Mouse (Mus musculus): Measurements from ENCODE around the gene Babam1. TPM values are rescaled to one million over a fixed set of nuclear protein-coding genes. Genes with fewer than 3 reads are reported as not detected.

Gene Babam1
- total RNA-seq (2021) (100 to 1,000 TPM; 106 to 119 TPM), polyA plus RNA-seq (2012; rRNA removed) (143 and 164 TPM in 2 replicates)
- long read RNA-seq, transcript Babam1-201 (9 exons, 1,433 nt): major isoform, 52 of 65 reads
- long read RNA-seq, partial matches to known transcripts: 2 of 65 reads
- long read RNA-seq, other reads (novel, unspliced or antisense): 11 of 65 reads

GRCm38 (mm10) chr8:71396639-71397305 lies at the start of gene Babam1:
TSS of gene Babam1 (plus strand) at chr8:71396861.
- DNase-seq: peak; percentile 97

- peak; percentile 18 for DNase-seq
Measured at GRCm38 (mm10) chr8:71351117-71351516, 45.5 kb upstream of the Babam1 start.

GRCm38 (mm10) chr8:71351520-71351919 lies 45.1 kb upstream of the Babam1 start:
- DNase-seq: no peak

DNA sequence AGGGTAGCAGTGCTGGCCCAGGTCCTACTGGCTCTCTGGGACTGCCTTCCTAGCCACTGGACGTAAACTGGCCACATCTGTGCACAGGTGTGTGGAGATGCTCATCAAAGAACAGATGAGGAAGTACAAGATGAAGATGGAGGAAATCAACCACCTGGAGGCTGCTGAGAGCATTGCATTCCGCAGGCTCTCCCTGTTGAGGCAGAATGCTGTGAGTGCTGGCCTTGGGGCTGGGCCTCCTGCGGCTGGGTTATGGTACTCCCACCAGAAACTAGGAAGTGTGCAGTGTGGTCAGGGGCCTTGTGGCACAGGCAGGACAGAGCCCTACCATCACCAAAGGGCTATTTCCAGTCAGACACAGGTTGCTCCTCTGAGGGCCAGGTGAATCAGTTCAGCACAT lies 38.6 kb upstream of the Babam1 start:
- DNase-seq: no peak

DNA sequence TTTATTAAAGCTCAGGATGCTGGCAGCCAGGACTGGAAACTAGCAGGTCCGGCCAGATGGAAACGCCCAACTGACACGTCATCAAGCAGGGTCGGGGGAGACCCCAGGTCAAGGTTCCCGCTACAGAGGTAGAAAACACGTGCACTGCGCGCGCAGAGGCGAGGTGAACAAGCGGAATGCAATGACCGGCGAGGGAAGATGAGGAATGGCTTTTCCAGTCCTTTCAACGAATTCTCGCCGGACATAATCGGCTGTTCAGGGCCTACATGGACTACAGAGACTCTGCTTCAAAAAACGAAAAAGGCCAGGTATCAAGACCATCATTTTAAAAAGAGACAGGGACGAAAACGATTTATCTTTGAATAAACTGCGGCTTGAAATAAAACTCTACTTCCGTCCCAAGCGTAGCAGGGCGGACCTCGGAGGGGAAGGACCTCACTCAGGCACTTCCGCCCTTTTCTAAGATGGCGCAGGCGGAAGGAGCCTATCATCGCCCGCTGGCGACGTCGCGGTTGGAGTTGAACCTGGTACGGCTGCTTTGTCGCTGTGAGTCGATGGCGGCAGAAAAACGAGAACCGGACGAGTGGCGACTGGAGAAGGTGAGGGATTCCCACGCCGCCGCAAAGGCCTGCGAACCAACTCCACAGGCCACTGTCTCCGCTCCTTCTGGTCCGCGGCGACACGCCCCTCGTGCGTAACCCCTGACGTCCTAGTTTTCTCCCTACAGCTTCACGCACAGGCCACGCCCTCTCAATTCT lies 29.7 kb upstream of the Babam1 start, which contains the start of gene Use1:
Gene Use1, plus strand, starts transcription at position 78 of the 758 bp plus-strand sequence.
- peak; percentile 97 for DNase-seq

DNA sequence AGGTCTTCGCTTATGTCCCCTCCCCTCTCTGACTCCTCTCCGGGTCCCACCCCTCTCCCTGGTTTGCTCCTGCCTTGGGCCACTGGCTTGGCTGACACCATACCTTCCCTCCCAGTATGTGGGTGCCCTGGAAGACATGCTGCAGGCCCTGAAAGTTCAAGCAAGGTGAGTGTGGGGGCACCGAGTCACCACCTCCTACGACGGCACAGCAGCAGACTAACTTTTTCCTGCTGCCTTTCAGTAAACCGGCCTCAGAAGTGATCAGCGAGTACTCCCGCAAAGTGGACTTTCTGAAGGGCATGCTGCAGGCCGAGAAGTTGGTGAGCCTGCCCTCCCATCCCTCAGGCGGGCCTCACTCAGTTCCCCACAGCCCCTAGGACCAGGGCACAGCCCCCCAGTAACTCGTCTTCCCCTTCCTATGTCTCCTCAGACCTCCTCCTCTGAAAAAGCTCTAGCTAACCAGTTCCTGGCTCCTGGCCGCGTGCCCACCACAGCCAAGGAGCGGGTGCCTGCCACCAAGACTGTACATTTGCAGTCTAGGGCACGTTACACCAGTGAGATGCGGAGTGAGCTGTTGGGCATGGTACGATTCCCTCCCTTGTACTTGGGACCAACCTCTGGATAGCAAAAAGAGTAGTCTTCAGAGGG lies 29.0 kb upstream of the Babam1 start:
- DNase-seq: no peak

DNA sequence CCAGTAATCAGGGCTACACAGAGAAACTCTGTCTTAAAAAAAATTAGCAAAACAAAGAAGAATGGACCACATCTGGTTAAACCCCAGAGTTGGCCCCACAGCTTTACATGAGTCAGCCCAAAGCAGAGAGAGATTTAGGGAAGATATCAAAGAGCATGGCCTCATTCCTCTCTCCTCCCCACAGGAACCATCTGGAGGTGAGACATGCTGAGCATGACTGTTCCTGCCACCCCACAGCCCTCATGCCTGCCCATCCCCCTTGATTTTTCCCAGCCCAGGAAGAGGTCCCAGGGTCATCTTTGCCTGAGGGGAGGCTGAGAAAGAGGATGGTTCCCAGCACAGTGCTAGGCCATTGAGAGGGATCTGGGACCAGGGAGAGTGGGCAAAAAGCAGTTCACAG lies 28.3 kb upstream of the Babam1 start:
- DNase-seq: no peak

- no peak for DNase-seq
Measured at GRCm38 (mm10) chr8:71369040-71369718, 27.5 kb upstream of the Babam1 start.

DNA sequence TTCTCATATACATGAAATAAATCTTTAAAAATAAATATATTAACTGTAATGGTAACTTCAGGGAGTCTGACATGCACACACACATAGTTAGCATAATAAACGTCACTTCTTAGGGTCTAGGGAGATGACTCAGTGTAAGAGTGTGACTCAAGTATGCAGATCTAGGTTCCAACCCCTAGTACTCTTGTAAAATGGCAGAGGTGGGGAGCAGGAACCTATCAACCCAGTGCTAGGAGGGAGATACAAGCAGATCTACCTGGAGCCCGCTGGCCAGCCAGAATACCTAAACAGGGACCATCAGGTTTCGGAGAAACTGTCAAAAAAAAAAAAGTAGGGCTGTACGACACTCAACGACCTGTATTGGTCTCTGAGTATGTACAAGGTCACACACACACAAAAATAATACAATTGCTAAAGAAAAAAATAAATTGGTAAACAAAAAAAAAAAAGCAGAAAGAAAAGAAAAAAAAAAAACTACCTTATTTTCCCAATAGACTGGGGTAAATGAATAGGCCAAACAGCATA lies 25.9 kb upstream of the Babam1 start:
- no peak for DNase-seq

GRCm38 (mm10) chr8:71371236-71371848 lies 25.3 kb upstream of the Babam1 start, which contains the start of gene Ocel1:
TSS of gene Ocel1 (plus strand) at chr8:71371298.
- peak; percentile 99 for DNase-seq

GRCm38 (mm10) chr8:71372427-71372826 lies 24.2 kb upstream of the Babam1 start:
- DNase-seq: no peak

GRCm38 (mm10) chr8:71373000-71373399 lies 23.7 kb upstream of the Babam1 start:
- no peak for DNase-seq

DNA sequence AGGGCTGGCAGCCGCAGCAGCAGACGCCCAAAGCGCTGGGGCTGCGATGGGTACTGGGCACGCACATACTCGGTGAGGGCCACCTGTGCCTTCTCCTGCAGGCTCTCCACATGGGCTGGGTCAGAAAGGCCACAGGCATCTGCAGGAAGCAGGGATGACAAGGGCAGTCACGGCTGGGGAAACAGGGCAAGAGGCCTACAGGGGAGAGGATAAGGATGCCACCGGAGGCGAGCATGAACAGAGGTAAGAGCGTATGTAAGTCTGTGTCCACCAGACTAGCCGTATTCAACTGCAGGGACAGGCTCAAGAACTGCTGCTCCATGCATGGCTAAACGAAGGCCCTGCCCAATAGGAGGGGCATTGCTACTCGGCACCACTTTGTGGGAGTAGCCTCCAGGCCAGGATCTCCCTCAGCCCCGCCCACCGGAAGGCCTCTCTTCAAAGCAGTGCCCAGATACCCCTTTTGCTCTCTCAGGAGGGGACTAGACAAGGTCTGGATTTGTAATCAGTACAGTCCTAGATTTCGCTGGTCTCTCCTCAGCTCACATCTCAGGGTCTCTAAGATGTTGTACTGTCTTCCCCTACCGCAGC lies 21.9 kb upstream of the Babam1 start:
- no peak for DNase-seq

DNA sequence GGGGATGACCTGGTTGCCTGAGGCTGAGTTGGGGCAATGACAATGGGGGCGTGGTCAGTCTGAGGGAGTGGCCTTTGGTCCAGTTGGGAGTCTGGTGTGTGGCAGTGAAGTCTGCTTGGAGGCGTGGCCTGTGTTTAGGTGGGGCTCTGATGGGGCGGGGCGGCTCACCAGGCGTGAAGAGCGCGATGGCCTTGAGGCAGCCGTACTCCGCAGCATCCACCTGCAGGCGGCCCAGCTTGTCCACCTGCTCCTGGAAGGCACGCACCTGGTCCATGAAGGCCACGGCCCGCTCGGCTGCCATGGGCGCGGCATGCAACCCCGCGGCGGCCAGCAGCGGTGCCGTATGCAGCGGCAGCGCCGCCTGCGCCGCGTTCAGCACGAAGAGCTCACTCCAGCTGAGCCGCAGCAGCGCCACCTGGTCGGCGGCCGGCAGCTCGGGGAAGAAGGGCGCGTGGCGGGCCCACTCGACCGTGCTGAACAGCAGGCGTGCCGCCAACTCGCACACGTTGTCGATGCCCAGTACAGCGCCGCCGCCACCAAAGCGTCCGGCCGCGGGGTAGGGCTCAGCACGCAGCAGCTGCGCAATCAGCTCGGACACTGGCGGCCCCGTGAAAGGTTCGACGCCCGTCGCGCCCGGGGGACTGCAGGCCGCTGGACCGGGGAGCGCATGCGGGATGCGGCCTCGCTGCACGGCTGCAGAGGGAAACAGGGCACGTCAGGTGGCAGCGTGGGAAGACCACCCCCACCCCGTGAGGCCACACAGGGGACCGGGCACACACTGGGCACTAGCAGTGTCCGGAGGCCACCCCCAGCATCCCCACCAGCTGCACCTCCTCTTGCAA lies 20.9 kb upstream of the Babam1 start:
- peak; percentile 88 for DNase-seq

- no peak for DNase-seq
Measured at GRCm38 (mm10) chr8:71376423-71377030, 20.1 kb upstream of the Babam1 start.

- DNase-seq: no peak
Measured at GRCm38 (mm10) chr8:71379008-71379407, 17.7 kb upstream of the Babam1 start.

DNA sequence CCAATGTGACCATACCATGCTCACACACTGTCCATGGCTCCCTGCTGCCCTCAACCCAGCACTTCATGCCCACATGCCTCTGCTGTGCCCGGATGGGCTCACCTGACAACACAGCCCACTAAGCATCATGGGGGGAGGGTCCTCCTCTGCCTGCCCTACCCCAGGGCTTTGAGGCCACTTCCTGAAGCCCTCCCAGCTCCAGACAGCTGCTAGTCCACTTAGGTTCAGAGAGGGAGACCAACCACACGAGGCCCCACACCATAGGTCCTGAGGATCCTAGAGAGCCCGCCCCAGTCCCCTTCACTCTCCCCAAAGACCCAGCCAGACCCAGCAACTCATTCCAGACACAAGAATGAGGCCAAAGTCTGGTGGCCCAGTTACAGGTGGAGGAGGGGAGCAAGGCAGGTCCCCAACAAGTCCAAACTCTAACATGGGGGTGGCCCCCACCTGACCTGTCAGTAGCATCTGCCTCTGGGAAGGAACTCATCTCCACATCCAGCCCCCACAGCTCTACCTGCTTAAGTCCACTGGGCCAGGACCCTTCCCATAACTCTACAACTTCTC lies 17.1 kb upstream of the Babam1 start:
- DNase-seq: no peak

DNA sequence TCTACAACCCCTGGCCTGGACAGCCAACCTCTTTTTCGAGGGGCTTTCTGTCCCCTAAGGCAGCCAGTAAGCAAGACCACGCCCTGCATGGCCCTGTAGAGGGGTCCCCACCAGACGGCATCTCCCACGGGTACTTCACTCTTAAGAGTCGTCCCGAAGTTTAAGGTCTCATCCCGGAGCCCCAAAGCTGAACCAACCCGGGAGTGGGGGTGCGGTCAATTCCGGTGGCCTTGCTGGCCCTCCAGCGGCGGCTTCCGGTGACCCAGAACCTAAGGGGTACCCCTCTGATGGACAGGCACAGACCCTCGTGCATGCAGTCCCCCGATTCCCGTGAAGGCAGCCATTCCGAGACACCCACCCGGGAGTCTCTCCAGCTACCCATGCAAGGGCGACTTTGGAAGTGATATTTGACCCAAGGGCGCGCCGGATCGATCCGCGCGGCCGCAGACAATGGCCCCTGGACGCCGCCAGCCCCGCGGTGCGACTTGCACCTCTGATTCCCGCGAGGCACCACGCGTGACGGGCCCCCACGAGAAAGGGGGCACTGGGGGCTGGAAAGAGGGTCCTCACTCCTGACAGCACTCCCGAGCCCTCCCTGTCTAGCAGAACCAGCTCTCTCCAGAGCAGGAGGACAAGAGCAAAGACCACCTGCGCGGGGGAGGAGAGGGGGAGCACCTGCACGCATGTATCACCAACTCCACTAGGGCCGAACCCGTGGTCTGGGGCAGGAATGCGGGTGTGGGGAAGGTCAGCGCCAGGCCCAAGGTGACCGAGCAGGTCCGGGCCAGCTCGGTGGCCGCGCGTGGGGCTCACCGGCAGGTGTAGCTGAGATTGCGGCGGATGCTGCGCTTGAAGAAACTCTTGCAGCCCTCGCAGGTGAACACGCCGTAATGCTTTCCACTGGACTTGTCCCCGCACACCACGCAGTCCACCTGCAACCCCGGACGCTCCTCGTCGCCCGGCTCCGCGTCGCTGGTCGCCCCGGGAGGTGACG lies 16.2 kb upstream of the Babam1 start:
- DNase-seq: peak; percentile 59
